In genomic region chr3:101534311-101534710, GRCm38 (mm10) we compare ENCODE assay signal across 20 mouse cellular contexts.
"Had no signal": no experiment of that assay in that cellular context is flagged by ENCODE, and none has a peak within 500 bp of the region (broad histone marks: within the 10 kb centered on the region; RNA-seq: fewer than 3 reads in every experiment).

No protein-coding gene starts in this region.

- H3K27me3 ChIP-seq: lung, embryonic 15.5 days; midbrain, embryonic 15.5 days; neural tube, embryonic 13.5 days; neural tube, embryonic 15.5 days had no signal

- H3K36me3 ChIP-seq: liver, embryonic 15.5 days; lung, embryonic 15.5 days; midbrain, embryonic 13.5 days; midbrain, embryonic 15.5 days; neural tube, embryonic 13.5 days; neural tube, embryonic 15.5 days had no signal

- DNase-seq: liver, postnatal 0 days; lung, adult 2 months; lung, postnatal 14 days; lung, postnatal 36 days; retina, postnatal 1 day; right cerebral cortex, adult 18-20 months; right cerebral cortex, postnatal 25 days; right cerebral cortex, postnatal 4 days; spleen, adult 18-20 months; thymus, adult 18-20 months; thymus, postnatal 14 days; thymus, postnatal 36 days had no signal

- H3K27ac ChIP-seq: liver, embryonic 15.5 days; lung, embryonic 15.5 days; macrophage; midbrain, embryonic 13.5 days; midbrain, embryonic 15.5 days; neural tube, embryonic 13.5 days; neural tube, embryonic 15.5 days had no signal

- H3K4me1 ChIP-seq: liver, embryonic 15.5 days had no signal

- H3K4me3 ChIP-seq: liver, embryonic 15.5 days; lung, embryonic 15.5 days; megakaryocyte, embryonic 14.5 days; midbrain, embryonic 13.5 days; midbrain, embryonic 15.5 days; neural tube, embryonic 13.5 days; neural tube, embryonic 15.5 days had no signal
